Mouse (Mus musculus): ENCODE measurements around the gene Mindy1. TPM values are rescaled to one million over a fixed set of nuclear protein-coding genes. Genes with fewer than 3 reads are reported as not detected.

Gene Mindy1
- polyA plus RNA-seq, 1 experiment from 2014 or later, result 24.3 TPM

DNA sequence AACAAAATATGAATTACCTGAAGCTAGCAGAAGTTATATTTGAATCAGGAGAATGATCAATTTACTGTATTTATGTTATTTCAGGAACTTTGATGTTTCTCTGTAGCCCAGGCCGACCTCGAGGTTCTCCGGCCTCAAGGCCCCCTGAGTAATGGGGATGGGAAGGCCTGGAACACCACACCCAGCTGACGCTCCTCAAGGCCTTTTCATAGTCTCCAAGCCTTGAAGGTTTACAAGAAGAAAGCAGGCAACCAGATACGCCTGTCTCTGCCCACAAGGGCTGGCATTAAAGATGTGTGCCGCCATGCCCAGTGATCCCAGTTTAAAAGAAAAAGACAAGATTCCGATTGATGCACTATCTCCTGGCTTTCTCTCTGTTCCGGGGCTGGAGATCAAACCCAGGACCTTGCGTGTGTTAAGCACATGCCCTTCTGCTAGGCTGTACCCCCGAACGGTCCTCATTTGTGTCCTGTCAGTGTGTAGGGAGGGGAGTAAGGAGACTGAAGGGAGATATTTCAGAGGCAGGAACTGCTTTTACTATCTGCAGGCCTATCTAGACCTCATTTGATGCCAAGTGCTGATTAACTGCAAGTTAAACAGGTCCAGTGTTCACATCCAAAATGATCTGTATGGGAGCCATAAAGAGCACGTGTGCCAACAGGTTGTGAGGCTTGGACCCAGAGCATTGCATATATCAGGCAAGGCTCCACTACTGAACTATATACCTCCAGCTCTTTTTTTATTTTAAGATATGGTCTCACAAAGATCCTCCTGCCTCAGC is 3.5 kb downstream of the Mindy1 start:
- Histone ChIP-seq H3K4me2 (peak overlapping the region; percentile 92), H3K4me3 (peak overlapping the region; percentile 86), H3K27ac (replicated peaks) (no peak overlapping the region), H3K4me1 (peaks cover 28% of the 10 kb centered on the region), H3K27me3 (replicated peaks) (no peaks in the 10 kb centered on the region), H3K36me3 (peaks cover 22% of the 10 kb centered on the region), H3K9me3 (no peaks in the 10 kb centered on the region), H3K9ac (peak overlapping the region; percentile 96)
- WGBS, result 87% methylated on average over 12 of the region's 12 CpGs
- no peak for ATAC-seq (ENCODE audit: extremely low read depth, insufficient number of reproducible peaks, low FRiP score, low TSS enrichment)

DNA sequence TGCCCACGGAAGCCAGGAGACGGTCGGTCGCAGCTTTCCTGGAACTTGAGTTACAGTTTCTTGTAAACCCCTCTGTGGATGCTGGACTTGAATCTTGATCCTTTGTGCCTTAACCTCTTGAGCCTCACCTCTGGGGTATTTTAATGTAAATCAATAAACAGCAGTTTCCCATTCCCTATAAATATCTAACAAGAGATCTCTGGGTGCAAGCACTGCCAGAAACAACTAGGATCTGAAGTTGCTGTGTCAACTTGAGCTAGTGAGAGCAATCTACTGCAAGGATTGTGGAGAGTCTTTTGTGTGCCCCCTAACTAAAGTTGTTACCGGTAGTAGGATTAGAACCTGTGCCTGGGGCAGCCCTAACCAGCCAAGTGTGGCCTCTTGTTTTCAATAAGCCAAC is 4.2 kb downstream of the Mindy1 start:
- H3K4me1 ChIP-seq, result peaks cover 27% of the 10 kb centered on the region
- peaks cover 29% of the 10 kb centered on the region for H3K36me3 ChIP-seq
- H3K9me3 ChIP-seq, result no peaks in the 10 kb centered on the region
- H3K4me3 ChIP-seq, result no peak overlapping the region
- 88% methylated on average over 5 of the region's 5 CpGs for WGBS
- no peak overlapping the region for H3K27ac ChIP-seq (replicated peaks)
- no peak overlapping the region for H3K9ac ChIP-seq
- no peak overlapping the region for H3K4me2 ChIP-seq
- H3K27me3 ChIP-seq (replicated peaks), result no peaks in the 10 kb centered on the region
- ATAC-seq (ENCODE audit: extremely low read depth, insufficient number of reproducible peaks, low FRiP score, low TSS enrichment), result no peak

DNA sequence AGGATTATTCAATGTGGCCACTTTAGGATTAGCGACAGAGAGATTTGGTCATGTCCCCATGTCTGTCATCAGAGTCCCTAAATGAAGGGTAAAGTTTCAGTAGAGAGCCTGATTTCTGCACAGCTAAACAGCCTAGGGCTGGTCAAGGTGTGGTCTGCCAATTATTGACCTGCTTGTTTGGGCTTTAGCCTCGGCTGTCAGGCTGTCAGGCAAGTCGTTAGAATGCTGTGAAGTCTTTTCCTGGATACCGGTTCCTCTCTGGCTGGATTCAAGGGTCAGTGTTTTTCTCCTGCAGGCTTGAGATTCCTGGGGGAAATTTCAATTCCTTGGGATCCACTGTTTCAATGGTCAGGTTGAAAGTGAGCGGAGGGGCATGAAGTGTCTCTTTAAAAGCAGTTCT is 4.9 kb downstream of the Mindy1 start:
- Histone ChIP-seq H3K9ac (no peak overlapping the region), H3K36me3 (peaks cover 35% of the 10 kb centered on the region), H3K4me3 (no peak overlapping the region), H3K9me3 (no peaks in the 10 kb centered on the region), H3K4me2 (no peak overlapping the region), H3K4me1 (peaks cover 22% of the 10 kb centered on the region), H3K27me3 (replicated peaks) (no peaks in the 10 kb centered on the region), H3K27ac (replicated peaks) (no peak overlapping the region)
- 65% methylated on average over 5 of the region's 5 CpGs for WGBS
- ATAC-seq (ENCODE audit: extremely low read depth, insufficient number of reproducible peaks, low FRiP score, low TSS enrichment), result no peak

DNA sequence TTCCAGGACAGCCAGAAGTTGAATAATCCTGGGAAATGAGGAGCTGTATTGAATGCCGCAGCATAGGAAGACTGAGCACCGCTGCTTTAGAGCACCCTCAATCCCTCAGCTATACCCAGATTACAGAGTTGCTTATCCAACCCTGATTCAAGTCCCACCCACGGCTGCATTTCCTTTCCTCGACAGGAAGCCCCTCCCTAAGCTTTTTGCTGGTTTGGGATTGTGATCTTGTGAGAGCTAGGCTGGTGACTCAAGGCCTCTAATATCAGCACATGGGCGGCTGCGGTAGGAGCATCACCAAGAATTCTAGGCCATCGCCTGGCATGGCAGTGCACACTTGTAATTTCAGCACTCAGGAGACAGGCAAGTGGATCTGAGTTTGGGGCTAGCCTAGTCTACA is 5.4 kb downstream of the Mindy1 start:
- Histone ChIP-seq H3K4me2 (no peak overlapping the region), H3K9ac (no peak overlapping the region), H3K27me3 (replicated peaks) (no peaks in the 10 kb centered on the region), H3K27ac (replicated peaks) (no peak overlapping the region), H3K4me1 (peaks cover 22% of the 10 kb centered on the region), H3K9me3 (no peaks in the 10 kb centered on the region), H3K4me3 (no peak overlapping the region), H3K36me3 (peaks cover 40% of the 10 kb centered on the region)
- no peak for ATAC-seq (ENCODE audit: extremely low read depth, insufficient number of reproducible peaks, low FRiP score, low TSS enrichment)
- 70% methylated on average over 7 of the region's 7 CpGs for WGBS

DNA sequence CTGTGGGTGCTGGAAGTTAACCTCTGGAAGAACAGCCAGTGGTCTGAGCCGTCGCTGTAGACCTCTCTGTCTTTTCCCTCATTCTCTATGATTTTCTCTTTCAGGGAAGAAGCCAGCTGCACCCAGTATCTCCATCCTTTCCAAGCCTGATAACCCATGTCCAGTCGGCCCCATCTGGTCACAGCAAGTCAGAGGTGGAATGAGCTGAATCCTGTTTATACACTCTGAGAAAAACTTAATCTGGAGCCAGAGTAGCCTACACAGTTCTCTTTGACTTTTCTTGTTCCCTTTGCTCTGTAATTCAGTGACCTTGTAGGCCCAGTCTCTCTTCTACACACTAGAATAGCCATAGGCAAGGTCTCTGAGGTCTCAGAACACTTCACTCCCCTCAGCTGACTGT is 6.4 kb downstream of the Mindy1 start:
- Histone ChIP-seq H3K9me3 (no peaks in the 10 kb centered on the region), H3K4me3 (no peak overlapping the region), H3K9ac (no peak overlapping the region), H3K36me3 (peaks cover 49% of the 10 kb centered on the region), H3K4me1 (peaks cover 18% of the 10 kb centered on the region), H3K27ac (replicated peaks) (no peak overlapping the region), H3K4me2 (no peak overlapping the region), H3K27me3 (replicated peaks) (no peaks in the 10 kb centered on the region)
- ATAC-seq (ENCODE audit: extremely low read depth, insufficient number of reproducible peaks, low FRiP score, low TSS enrichment), result no peak
- WGBS, result 81% methylated on average over 3 of the region's 3 CpGs

DNA sequence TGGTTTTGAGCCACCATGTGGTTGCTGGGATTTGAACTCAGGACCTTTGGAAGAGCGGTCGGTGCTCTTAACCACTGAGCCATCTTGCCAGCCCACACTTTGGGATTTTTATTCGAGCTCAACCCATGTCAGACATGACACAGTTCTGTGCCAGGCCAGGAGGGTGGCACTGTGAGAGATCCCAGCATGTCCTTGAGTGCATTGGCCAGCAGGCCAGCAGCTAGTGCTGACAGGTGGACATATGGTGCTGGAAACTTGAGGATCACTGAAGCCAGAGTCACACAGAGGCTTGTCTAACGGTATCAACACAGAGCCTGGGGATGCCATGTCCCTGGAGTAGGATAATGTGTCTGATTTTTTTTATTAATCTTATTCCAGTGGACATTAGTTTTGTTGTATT is 8.3 kb downstream of the Mindy1 start:
- ATAC-seq (ENCODE audit: extremely low read depth, insufficient number of reproducible peaks, low FRiP score, low TSS enrichment), result 0 out of 2 replicates have a peak, but pooled peaks have one; percentile 12
- Histone ChIP-seq H3K9ac (no peak overlapping the region), H3K27ac (replicated peaks) (no peak overlapping the region), H3K4me2 (no peak overlapping the region), H3K4me1 (peaks cover 9% of the 10 kb centered on the region), H3K36me3 (peaks cover 68% of the 10 kb centered on the region), H3K4me3 (no peak overlapping the region), H3K9me3 (no peaks in the 10 kb centered on the region), H3K27me3 (replicated peaks) (no peaks in the 10 kb centered on the region)
- WGBS, result 85% methylated on average over 4 of the region's 4 CpGs

DNA sequence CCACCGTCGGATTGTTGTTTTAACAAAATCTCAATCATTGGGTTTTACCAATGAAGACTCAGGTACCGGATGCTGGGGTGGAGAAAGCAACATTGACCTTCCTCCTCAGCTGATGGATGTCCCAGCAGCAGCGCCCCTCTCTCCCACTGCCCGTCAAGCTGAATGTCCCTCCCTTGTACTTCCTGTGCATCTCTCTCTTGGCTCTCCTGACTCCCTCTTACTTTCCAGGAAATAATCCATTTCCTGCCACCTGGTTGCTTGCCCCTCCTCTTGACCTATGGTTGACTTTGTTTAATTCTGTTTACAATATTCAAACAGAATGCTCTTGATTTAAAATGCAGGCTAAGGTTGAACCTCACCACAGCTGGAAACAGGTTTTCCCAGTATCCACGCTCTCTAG is 9.0 kb downstream of the Mindy1 start:
- Histone ChIP-seq H3K4me2 (no peak overlapping the region), H3K9me3 (no peaks in the 10 kb centered on the region), H3K4me1 (peaks cover 3% of the 10 kb centered on the region; the same call in 1 of the 2 replicates), H3K9ac (no peak overlapping the region), H3K27ac (replicated peaks) (no peak overlapping the region), H3K27me3 (replicated peaks) (no peaks in the 10 kb centered on the region), H3K4me3 (no peak overlapping the region), H3K36me3 (peaks cover 76% of the 10 kb centered on the region)
- 72% methylated on average over 6 of the region's 6 CpGs for WGBS
- no peak for ATAC-seq (ENCODE audit: extremely low read depth, insufficient number of reproducible peaks, low FRiP score, low TSS enrichment)

DNA sequence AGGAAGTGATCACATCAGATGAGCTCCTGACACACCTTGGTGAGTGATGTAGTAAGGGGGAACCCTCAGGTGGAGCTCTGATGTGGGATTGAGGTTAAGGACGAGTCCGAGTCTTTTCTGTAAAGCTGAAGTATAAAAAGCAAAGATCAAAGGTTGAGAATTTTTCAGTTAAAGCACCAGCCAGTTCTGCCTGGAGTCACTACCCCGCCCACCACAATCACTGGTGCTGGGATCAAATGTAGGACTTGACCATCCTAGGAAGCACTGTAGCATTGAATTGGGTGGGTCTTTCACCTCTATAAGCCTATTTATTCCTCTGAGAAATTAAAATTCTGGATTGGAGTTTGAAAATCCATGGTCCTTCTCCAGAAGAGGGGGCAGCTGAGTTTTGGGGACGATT is 9.9 kb downstream of the Mindy1 start:
- Histone ChIP-seq H3K27ac (replicated peaks) (no peak overlapping the region), H3K9ac (no peak overlapping the region), H3K4me2 (no peak overlapping the region), H3K27me3 (replicated peaks) (no peaks in the 10 kb centered on the region), H3K36me3 (peaks cover 82% of the 10 kb centered on the region), H3K4me3 (no peak overlapping the region), H3K4me1 (peaks cover 6% of the 10 kb centered on the region), H3K9me3 (no peaks in the 10 kb centered on the region)
- WGBS, result 77% methylated on average over 4 of the region's 4 CpGs
- no peak for ATAC-seq (ENCODE audit: extremely low read depth, insufficient number of reproducible peaks, low FRiP score, low TSS enrichment)

DNA sequence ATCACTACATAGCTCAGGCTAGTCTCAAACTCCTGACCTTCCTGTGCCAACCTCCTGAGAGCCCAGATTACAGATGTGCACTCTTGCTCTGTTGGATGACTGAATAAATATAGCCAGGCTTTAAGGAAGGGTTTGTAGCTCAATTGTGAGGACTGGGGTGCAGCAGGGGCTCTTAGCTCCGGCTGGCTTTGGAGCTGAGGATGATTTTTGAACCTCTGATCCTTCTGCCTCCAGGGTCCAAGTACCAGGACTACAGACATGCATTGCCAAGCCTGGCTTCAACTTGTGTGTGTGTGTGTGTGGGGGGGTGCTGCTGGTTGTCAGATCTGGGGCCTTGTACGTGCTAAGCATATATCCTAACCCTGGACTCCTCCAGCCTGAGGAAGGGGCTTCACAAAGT is 11.8 kb downstream of the Mindy1 start:
- H3K36me3 ChIP-seq, result peaks cover 85% of the 10 kb centered on the region
- no peak overlapping the region for H3K27ac ChIP-seq (replicated peaks)

DNA sequence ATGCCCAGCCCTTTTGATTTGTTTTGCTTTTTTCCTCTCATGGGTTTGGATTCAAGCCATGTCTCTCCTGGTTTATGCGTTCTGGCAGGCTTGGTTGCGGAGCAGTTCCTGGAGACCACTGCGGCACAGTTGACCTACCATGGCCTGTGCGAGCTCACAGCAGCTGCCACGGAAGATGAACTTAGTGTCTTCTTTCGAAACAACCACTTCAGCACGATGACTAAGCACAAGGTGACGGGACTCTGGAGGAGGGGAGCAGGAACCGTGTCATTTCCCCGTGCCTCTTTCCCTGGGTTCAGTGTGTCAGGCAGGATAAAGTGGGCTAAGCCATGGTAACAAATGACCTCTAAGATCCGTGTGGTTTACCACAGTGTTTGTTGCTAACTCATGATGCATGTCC is 12.4 kb downstream of the Mindy1 start:
- no peak overlapping the region for H3K9ac ChIP-seq
- H3K9me3 ChIP-seq, result no peaks in the 10 kb centered on the region
- peaks cover 81% of the 10 kb centered on the region for H3K36me3 ChIP-seq
- WGBS, result 69% methylated on average over 11 of the region's 11 CpGs
- no peaks in the 10 kb centered on the region for H3K27me3 ChIP-seq (replicated peaks)
- H3K4me1 ChIP-seq, result peaks cover 14% of the 10 kb centered on the region
- H3K27ac ChIP-seq (replicated peaks), result no peak overlapping the region
- H3K4me2 ChIP-seq, result no peak overlapping the region
- no peak overlapping the region for H3K4me3 ChIP-seq
- no peak for ATAC-seq (ENCODE audit: extremely low read depth, insufficient number of reproducible peaks, low FRiP score, low TSS enrichment)

More for the DNA sequence above, 11.8 kb downstream of the Mindy1 start:
- H3K9me3 ChIP-seq, result no peaks in the 10 kb centered on the region
- H3K4me1 ChIP-seq, result peaks cover 13% of the 10 kb centered on the region
- no peak overlapping the region for H3K9ac ChIP-seq
- H3K4me2 ChIP-seq, result no peak overlapping the region
- H3K27me3 ChIP-seq (replicated peaks), result no peaks in the 10 kb centered on the region
- no peak for ATAC-seq (ENCODE audit: extremely low read depth, insufficient number of reproducible peaks, low FRiP score, low TSS enrichment)
- 78% methylated on average over 2 of the region's 2 CpGs for whole genome bisulfite sequencing
- H3K4me3 ChIP-seq, result no peak overlapping the region

DNA sequence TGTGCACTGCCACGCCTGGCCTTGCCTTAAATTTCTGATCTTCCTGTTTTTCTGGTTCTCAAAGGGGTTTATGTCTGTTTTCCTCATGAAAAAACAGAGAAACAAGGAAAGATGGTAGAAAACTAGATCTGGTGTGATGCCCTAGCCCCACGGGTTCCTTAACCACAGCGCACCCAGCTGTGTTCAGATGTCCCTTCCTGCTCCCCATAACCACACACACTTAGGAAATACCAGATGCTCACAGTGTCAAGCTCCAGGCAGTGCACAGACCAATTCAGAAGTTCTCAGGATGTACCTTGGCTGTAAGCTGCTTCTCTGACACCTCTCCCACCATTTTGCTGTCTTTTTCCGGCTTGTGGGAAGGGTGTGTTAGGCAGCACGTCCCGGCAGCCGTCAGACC is 13.2 kb downstream of the Mindy1 start:
- 86% methylated on average over 7 of the region's 7 CpGs for WGBS
- Histone ChIP-seq H3K4me1 (peaks cover 14% of the 10 kb centered on the region), H3K36me3 (peaks cover 74% of the 10 kb centered on the region), H3K4me3 (no peak overlapping the region), H3K4me2 (no peak overlapping the region), H3K27ac (replicated peaks) (no peak overlapping the region), H3K9me3 (no peaks in the 10 kb centered on the region), H3K9ac (no peak overlapping the region), H3K27me3 (replicated peaks) (no peaks in the 10 kb centered on the region)
- no peak for ATAC-seq (ENCODE audit: extremely low read depth, insufficient number of reproducible peaks, low FRiP score, low TSS enrichment)

DNA sequence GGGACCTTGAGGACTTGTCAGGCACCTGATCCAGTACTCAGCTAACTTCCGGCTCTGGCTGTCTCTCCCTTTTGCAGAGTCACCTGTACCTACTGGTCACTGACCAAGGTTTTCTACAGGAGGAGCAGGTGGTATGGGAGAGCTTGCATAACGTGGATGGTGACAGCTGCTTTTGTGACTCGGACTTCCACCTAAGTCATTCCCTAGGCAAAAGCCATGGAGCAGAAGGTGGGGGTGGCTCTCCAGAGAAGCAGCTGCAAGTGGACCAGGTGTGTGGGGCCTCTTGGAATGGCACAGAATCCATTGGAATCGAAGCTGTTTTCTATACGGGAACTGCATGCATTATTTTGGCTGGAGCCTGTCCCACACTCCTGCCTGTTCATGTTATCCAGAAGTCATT is 13.6 kb downstream of the Mindy1 start:
- Histone ChIP-seq H3K9ac (no peak overlapping the region), H3K27me3 (replicated peaks) (no peaks in the 10 kb centered on the region), H3K36me3 (peaks cover 70% of the 10 kb centered on the region), H3K4me1 (peaks cover 14% of the 10 kb centered on the region), H3K4me3 (no peak overlapping the region), H3K9me3 (no peaks in the 10 kb centered on the region), H3K4me2 (no peak overlapping the region), H3K27ac (replicated peaks) (no peak overlapping the region)
- ATAC-seq (ENCODE audit: extremely low read depth, insufficient number of reproducible peaks, low FRiP score, low TSS enrichment), result no peak
- WGBS, result 79% methylated on average over 5 of the region's 5 CpGs
